Mouse (Mus musculus): ENCODE measurements at regions not wholly inside any gene's neighbourhood (a gene's known extent, or its start where the extent isn't known, plus 50 kb on each side); places are given as distances from the start of the nearest gene placed in this dataset.
A peak's percentile ranks its signal among the peaks of the same experiment; 100 is the strongest.

DNA sequence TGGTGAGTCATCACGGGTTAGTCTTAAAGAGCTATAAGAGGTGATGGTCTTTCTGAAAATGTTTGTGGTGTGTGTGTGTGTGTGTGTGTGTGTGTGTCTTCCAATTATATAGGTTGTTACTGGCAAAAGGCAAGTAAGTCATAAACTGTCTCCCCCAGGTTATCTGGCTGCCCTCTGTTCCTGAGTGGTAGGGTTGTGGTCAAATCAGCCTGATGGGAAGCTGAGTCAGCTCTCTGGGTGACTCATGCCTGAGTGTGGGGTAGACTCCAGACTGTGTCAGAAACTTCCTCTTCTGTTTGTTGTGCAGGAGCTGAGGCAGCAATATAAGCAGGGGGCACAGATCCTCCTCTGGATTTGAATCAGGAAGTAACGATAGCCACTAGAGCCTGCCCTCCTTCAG lies 656.8 kb upstream of the Tgif2lx2 start:
- peak; percentile 3 for DNase-seq
